Comparison of ENCODE assay signal across 16 mouse cellular contexts in genomic region chr3:149449376-149449775, GRCm38 (mm10).
"Had no signal": no experiment of that assay in that cellular context is flagged by ENCODE, and none has a peak within 500 bp of the region (broad histone marks: within the 10 kb centered on the region; RNA-seq: fewer than 3 reads in every experiment).

No protein-coding gene starts in this region.

- H3K4me1 ChIP-seq: neural tube, embryonic 12.5 days; neural tube, embryonic 15.5 days; stomach, embryonic 15.5 days had no signal

- H3K9me3 ChIP-seq: neural tube, embryonic 12.5 days; neural tube, embryonic 13.5 days; neural tube, embryonic 15.5 days; stomach, embryonic 15.5 days had no signal

- H3K36me3 ChIP-seq: neural tube, embryonic 12.5 days; neural tube, embryonic 13.5 days; neural tube, embryonic 15.5 days; stomach, embryonic 15.5 days had no signal

- H3K4me3 ChIP-seq: neural tube, embryonic 12.5 days; neural tube, embryonic 13.5 days; neural tube, embryonic 15.5 days; stomach, embryonic 15.5 days had no signal

- DNase-seq: right cerebral cortex, adult 18-20 months; right cerebral cortex, postnatal 14 days; right cerebral cortex, postnatal 25 days; right cerebral cortex, postnatal 4 days; spleen, adult 18-20 months; thymus, adult 18-20 months; thymus, adult 2 months; thymus, postnatal 14 days; thymus, postnatal 25 days; thymus, postnatal 36 days; thymus, postnatal 4 days had no signal

- H3K27ac ChIP-seq: neural tube, embryonic 12.5 days; neural tube, embryonic 13.5 days; neural tube, embryonic 15.5 days; stomach, embryonic 15.5 days; stomach, postnatal 0 days had no signal

- H3K9ac ChIP-seq: neural tube, embryonic 12.5 days; neural tube, embryonic 13.5 days; neural tube, embryonic 15.5 days; stomach, embryonic 15.5 days had no signal

- H3K4me2 ChIP-seq: neural tube, embryonic 12.5 days; neural tube, embryonic 13.5 days; neural tube, embryonic 15.5 days; stomach, embryonic 15.5 days had no signal

- H3K27me3 ChIP-seq: neural tube, embryonic 12.5 days; neural tube, embryonic 15.5 days; stomach, embryonic 15.5 days had no signal
